Mouse (Mus musculus) heart, adult 8-10 months (tissue): ENCODE results near the gene Srcin1. TPM values are rescaled to one million over a fixed set of nuclear protein-coding genes. Genes with fewer than 3 reads are reported as not detected.

Experiments
- DNase-seq: peaks from one replicate; pipeline ENCODE4 v3.0.0; 2022; ENCODE audit warnings: low spot score
- total RNA-seq, 4 experiments: library from RNA; stranded (reverse); gene quantifications; 2 replicates each; pipeline ENCODE4 v1.2.4; 2022

Srcin1 gene
- total RNA-seq, 4 experiments from 2014 or later, result 0.06 to 0.75 (median 0.18) TPM

DNA sequence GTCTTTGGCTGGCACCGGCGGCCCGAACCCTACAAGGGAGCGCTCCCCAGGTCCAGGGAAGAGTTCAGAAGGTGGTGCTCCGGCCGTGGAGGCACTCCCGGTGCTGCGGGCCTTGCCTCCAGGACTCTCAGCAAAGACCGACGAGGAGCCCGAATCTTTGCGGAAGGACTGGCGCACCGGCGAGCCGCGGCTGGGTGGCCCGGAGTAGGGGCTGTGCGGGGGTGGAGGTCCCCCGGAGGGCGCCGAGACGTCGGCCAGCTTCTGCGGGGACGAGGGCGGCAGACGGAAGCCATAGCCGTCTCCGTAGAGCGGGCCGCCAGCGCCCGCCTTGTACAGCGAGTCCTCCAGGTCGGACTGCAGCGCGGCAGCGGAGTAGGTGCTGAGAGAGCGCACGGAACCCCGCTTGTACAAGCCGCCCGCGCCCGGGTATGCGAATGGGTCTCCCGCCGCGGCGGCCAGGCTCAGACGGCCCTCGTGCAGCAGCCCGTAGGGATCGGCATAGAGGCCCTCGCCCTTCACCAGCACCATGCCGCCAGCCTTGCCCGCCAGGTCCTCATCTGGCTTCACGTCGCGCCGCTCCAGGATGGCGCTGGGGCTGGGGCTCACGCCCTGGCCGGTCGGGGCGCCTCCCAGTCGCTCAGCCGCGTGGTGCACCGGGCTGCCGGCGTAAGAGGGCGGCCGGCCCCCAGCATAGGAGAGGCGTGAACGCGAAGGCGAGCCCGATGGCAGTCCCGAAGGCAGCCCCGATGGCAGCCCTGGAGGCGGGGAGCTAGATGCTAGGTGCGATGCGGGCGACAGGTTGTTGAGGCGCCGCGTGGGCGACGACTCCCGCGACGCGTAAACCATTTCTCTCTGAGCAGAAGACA lies 41.3 kb downstream of the Srcin1 start:
- DNase-seq, result no peak

DNA sequence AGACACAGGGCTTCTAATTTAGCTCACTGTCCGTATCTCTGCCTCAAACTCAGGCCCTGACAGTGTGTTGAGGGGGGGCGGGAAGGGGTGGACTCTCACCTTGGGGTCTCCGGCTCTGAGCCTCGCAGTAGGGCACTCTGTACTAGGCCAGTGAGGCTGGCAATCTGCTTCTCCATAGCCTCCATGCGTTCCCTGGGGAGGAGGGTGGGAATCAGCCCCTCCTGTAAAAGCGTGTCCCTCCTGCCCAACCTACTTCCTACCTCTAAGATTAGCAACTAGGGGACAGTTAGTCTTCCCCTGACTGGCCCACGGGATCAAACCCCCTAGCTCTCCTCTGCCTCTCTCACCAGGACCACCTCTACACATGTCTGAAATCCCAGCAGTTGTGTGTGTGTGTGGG lies 42.3 kb downstream of the Srcin1 start:
- DNase-seq, result no peak

DNA sequence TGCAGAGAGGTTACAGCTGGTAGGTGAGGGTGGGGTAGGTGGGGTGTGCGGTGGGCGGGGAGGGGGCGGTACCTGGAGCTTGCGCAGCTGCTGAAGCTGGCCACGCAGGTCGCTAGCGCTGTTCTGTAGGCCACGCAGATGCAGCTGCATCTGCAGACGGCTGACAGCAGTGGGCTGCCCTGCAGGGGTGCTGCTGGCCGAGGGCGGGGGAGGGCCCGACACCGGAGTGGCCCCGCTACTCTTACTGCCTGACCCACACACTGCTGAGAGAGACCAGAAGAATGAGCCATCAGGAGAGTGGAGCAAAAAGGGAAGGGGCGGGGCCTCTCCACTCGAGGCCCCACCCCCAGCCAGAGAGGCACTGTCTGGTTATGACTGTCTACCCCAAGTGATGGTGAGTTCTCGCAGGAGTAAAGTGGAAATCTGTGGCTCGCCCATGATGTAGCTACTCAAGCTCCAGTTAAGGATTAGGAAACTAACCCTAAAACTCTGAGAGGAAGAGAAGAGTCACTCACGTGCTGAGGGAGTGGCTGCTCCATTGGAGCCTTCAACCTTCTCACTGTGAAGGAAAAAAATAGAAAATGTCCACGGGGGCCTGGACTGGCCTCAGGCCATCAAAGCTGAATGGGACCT lies 42.9 kb downstream of the Srcin1 start:
- no peak for DNase-seq

DNA sequence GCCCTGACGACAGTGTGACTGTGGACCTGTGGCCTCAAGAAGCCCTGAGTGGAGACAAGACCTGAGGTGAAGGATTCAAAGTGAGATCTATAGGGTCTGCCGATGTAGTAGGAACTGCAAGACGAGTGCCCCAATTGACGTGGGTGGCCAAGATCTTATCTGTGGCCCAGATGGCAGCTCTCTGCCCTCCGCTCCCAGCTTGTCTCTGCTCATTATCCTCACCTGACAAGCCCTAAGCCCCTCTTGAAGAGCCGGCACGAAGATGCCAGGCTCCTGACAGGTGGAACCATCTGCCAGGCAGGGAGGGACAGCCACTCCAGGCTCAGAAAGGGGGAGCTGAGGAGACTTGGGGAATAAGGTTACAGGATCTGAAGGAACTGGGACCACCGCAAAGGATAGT lies 43.6 kb downstream of the Srcin1 start:
- DNase-seq, result no peak

DNA sequence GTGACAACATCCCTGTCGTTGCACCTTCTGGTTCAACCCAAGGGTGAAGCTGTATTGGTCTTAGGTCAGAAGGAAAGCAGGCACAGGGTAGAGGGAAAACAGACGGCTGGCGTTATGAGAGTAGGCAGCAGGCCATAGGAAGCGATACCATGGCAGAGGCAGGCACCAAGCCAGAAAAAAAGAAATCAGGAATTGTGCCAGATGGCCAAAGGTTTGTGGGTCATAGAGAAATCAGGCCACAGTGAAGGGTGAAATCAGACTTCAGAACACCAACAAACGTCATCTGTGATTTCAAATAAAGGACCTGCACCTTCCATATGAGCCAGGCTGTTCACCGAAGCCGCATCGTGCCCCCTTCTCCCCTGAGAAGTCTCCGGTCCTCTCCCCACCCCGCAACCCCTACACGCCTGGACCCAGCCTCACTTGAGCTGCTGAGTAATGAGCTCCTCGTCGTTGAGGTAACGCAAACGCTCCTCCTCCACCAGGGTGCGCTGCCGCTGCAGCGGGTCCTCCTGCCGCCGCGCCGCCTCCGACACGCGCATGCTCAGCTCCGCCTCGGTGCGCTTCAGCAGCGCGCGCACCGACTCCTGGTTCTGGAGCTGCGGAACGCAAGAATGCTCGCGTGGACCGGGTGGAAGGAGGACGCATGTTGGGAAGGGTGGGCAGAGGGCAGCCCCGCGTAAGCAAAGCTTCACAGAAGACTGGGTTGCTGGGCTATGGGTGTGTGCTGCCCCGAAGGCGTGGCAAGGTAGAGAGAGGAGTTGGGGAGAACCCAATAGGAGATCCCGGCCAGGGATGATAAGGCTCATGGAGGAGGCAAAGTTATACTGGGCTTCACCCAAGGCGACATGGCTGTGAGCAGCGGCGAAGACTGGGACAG lies 44.4 kb downstream of the Srcin1 start:
- peak; percentile 84 for DNase-seq

DNA sequence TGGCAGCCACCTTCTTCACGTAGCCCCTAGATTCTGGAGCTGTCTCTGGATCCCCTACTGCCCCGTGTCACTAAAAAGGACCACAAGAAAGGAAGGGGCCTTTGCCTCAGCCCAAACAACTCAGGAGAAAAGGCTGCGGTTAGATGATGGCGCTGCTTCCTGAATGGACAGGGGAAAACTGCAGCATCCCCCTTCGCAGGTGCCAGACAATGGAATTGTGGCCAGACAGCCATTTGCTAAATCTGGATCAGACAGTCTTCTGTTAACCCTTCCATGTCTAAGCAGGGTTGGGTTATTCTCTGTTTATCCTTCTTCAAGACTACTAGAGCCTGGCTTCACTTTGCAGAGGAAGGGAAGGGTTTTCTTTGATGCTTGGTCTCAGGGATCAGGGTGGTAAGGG lies 45.0 kb downstream of the Srcin1 start:
- DNase-seq, result no peak

DNA sequence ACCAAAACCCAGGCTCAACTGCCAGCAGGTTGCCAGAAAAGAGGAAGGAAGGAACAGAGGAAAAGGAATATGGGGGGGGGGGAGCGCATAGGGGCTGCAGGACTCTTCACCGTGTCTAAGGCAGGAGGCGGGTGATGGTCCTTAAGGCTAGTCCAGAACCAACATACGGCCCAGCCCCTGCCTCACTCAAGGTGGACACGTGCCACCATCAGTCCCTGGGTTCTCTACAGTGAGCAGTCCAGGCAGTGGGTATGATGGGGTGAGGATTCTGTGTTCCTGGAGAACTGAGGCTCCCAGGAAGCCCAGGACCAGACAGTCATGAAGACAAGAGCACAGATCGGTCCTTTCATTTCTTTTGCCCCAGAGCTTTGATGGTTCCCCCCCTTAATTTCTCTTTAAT lies 45.9 kb downstream of the Srcin1 start:
- DNase-seq, result no peak

DNA sequence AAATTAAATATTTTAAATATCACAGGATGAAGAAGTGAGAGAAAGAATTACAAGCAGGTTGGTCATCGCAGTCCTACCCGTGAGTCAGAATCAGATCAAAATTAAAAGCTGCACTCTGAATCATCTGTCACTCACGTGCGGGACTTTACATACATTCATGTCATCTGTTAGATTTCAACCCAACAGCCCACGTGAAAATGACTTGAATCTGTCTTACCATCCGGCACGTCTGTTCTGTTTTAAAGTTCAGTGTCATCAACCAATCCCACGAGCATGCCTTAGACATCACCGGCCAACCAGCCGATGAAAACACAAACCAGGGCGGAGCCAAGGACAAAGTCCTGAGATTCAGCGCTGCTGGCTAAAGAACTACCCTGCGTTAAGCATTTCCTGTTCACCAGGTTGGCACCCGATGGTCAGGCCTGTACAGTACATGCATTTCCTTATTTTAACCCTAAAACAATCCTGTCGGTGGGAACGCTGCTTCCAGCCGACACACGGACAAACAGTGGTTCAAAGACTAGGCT lies 47.6 kb downstream of the Srcin1 start:
- DNase-seq, result no peak

DNA sequence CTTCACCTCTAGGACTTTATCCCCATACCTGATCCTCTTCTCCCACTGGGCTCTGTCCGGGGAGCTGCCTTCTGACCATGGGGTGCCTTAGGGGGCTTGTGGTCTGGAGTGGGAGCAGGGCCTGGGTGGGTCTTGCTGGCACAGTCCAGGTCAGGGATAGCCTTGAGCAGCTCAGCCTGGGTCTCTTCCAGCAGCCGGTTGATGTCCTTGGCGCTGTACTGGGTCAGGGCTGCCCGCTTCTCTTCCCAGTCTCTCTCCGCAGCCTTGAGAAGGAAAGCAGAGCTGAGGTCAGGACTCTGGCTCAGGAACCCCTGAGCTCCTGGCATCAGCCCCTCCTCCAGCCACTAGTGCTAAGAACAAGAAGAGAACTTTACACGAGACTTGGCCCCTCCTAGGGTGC lies 50.7 kb downstream of the Srcin1 start:
- no peak for DNase-seq

DNA sequence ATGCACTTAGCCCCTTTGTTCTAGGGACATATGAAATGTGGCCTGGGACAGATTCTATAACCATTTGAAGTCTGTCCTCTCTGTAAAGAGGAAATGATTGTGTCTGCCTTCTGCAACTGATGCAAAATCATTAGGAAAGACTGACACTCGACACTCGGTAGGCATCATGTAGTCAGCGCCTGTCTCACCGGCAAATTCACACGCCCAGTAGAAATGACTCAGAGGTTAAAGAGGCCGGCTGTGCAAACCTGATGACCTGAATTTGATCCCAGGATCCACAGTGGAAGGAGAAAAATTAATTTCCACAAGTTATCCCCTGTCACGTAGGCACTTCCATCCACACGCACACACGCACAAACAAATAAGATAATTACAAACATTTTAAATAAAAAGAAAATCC lies 51.7 kb downstream of the Srcin1 start:
- DNase-seq, result no peak

DNA sequence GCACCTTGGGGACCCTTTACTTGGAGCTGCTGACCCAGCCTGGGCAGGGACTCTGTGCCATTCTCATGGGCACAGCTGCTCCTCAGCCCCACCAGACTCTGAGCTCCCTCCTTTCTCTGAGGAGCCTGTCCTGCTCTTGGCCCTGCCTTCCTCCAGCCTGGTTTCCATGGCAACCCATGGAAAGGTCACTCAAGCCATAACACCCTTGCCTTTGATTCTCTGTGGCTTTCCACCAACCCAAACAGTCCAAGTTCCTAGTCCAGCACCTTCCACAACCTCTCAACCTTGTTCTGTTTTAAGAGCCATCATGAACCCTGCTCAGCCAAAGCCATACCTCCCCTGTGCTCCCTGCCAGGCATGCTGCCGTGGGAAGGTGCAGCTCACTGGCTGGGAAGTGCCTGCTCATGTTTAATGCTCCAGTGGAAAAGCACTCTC lies 52.1 kb downstream of the Srcin1 start:
- no peak for DNase-seq

DNA sequence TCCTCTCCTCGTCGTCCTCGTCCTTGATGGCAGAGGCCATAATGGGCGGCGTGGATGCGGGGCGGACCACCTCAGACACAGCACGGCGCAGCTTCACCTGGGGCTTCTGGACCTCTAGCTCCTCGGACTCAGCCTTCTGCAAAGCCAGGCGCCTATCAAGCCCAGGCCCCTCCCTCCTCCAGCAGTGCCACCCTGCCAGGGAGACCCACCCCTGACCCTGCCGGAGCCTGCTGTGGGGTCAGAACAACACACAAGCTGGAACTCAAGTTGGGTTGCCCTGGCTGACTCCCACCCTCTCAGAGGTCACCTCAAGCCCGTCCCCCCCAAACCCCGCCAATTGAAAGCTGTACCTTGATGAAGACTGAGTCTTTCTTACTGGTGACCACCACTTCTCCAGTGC lies 52.9 kb downstream of the Srcin1 start:
- no peak for DNase-seq

DNA sequence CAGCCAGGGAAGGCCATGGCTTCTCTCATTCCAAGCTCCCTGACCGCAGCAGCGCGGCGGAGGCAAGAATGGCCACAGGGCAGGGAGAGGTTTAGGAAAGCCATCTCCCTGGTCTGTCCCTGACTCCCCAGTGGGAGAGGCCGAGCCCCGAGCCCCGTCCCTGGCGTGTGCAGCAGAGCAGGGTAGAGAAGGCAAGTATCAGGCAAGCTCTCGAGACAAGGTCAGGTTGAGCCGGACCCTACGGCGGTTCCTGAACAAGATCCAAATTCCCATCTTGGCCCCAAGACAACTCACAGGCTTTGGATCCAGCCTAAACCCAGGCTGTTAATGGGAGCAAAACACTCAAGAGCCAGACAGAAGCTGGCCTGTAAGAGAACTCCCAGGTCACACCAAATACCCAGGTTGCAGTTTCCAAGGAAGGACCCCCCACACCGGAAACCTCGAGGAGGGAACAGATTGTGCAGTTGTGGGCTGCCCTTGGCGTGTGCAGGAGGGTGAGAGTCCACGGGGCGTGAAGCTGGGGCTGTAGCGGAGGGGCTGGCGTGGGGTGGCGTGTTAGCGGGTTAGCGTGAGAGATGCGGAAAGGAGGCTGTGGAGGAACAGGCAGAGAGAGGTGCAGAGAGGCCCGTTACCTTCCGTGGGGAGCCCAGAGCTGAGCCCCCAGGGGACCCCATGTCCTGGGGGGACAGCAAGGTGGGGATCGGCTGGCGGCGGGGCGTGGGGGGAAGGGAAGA lies 54.1 kb downstream of the Srcin1 start:
- no peak for DNase-seq

DNA sequence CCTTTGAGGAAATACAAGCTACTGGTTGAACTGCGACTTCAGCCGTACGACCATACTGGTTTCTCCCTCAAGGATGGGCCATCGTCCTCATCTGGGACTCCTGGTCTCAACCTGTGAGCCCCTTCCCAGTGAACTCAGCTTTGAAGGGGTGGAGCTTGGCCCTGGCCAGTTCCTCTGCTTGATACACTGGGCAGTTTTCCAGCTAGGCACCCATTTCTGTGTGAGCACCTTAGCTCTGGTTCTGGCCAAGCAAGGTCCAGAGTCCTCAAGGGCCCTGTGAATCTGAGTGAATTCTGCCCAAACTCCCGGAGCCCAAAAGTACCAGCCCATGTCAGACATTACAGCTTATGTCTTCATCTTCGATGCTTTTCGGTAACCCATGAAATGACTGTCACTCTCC lies 55.4 kb downstream of the Srcin1 start:
- DNase-seq, result no peak

DNA sequence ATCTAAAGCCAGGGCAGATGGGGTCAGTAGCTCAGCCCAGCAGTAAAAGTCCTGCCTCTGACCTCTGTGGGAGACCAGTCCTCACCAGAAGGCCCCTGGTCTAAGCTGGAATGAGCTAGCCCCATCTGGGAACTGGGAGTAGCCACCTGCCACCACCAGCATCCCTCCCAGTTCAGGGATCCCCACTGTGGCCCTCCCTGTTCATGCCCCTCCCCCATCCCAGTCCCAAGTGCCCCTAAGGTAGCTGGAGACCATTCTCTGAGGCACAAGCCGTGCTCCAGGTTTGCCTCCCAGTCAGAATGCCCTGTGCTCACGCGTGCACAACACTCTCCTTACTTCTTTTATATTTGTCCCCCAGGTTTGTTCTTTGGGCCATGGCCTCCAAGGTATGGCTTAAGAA lies 62.9 kb downstream of the Srcin1 start:
- no peak for DNase-seq

DNA sequence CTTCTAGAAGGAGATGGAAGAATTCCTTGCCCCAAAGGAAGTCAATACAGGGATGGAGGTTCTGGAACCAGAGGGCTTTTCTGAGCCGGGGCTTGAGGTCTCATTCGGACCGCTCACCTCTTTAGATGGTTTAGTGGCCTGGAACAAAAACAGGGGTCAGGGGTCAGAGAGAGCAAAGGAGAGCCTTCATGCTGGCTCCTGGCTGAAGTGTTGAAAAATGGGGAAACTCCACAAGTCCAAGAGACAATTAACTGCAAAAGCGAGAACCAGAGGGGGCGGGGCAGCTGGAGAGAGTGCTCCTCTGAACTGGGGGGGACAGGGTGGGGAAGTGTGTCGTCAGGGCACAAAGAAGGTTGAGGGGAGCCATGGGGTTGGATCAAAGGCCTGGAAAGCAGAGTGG lies 63.5 kb downstream of the Srcin1 start:
- no peak for DNase-seq

DNA sequence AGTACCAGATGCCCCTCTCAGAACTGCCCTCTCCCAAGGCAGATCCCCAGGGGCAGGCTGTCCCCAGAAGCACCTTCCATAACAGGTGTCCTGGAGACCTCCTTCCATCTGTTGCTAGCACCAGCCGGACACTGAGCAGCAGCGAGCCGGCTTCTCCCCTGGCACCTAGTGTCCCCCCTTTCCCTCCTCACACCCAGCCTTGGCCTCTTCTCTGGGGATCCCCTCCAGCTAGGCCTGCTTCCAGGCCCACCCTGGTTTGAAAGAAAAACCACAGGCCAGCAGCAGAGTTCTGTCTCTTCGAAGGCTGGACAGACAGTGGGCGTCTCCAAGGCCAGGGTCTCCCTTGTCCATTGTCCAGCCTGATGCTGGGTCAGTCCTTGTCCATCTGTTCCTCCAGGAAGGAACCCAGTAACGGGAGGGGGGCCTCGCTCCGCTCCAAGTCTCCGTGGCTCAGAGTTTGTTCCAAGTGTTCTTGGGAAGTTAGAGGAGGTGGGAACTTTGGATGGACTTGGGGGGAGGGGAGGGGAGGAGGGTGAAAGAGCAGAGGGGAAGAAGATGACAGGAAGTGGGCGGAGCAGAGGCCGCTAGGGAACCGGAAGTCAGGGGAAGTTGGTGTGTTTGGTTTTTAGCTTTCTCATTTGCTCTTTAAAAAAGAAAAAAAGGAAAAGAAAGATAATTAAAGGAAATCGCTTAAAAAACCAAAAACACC lies 64.2 kb downstream of the Srcin1 start:
- DNase-seq, result peak; percentile 45

DNA sequence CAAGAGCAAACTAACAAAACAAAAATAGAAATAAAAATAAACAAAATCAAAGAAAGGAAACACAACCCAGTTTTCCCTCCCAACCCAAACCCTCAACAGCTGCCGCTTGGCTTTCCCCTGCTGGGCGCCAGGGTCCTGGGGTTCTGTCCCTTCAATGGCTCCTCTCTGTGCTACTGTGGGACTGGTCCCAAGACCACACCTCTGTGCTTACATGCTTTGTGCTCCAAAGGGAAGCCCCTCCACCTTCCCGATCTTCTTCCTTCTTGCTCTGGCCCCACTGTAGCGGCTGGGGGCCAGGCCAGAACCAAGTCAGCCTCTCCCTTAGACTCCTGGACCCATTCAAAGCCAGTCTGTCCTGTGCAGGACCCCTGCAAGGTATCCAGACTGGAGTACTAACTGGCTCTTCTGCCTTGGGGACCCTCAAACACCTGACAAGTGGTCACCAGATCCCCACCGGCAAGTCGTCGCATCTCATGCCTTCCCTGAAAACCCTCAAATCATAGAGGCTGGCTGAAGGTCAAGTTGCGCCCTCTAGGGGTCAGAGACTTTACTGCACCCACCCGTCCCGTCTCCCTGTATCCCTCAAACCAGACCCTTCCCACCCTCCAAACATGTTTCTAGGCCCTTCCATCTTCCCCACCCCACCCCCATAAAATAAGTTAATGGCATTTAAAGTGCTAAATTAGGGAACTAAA lies 64.9 kb downstream of the Srcin1 start:
- DNase-seq, result peak; percentile 74

DNA sequence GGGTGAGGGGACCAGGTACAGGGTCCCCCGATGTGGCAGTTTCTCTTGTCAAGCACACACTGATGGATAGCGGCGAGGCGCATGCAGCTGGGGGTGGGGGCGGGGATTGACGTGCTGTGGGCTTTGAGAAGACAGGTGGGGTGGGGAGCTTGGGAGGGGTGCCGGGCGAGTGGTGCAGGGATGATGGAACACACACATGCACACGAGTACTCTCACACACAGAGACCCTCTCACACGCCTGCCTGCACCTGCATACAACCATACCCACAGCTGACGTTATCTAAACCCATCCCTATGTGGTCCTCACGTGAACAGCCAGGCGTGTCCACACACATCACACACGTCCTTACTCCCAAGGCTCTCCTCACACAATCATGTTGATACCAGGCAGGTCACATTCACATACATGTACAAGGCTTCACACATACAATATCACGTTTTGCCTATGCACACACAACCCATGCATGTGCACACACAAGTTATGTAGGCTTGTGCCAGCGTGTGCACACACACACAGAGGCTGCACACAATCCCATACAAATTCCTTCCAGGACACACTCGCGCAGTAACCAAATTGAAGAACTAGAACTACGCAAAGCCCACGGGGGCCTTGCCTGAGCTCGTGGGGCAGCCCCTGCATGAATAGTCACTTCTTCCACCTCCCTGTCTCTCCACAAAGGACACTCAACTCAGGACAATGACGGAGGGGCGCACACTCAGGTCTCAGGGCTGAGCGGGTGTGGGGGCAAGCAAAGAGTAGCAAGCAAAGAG lies 66.1 kb downstream of the Srcin1 start:
- DNase-seq, result no peak
